Mouse (Mus musculus): ENCODE data around the gene Nae1. TPM values are rescaled to one million over a fixed set of nuclear protein-coding genes. Genes with fewer than 3 reads are reported as not detected.

The Nae1 gene
- polyA plus RNA-seq, 1 experiment, result 71.4 TPM

DNA sequence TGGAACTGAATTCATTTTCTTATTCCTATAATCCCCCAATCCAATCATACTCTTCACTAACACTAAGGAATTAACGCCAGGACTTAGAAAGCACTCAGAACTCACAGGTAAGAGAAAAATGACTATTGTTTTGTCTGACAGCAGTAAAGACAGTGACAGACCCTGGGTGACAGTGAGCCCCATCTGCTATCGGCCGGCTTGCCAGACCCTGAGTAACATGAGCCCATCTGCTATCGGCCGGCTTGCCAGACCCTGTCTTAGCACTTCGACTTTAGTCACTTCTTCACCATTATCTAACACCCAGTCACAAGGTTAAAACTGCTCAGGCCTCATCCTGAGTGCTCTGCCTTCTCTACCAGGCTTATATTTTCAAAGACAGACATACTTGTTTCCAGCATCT, 4.8 kb downstream of the Nae1 start:
- no peak for DNase-seq (ENCODE audit: low spot score)

DNA sequence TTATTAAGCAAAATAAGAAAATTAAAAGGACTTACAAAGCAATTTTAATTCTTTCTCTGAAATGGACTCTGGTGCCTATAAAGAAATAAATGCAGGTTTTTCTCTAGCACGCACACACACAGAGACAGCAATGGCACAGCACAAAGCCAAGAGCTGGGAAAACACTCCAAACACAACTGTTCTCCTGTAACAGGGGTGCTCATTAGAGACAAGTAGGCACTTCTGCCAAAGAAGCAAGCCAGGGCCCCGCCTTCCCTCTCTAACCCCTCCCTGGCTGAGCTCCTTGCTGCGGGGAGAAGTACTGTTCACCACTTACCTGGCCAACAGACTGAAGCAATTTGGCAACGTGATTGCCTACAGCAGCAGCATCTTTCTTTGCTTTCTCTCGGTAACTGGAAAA, 16.6 kb downstream of the Nae1 start:
- DNase-seq (ENCODE audit: low spot score), result no peak

DNA sequence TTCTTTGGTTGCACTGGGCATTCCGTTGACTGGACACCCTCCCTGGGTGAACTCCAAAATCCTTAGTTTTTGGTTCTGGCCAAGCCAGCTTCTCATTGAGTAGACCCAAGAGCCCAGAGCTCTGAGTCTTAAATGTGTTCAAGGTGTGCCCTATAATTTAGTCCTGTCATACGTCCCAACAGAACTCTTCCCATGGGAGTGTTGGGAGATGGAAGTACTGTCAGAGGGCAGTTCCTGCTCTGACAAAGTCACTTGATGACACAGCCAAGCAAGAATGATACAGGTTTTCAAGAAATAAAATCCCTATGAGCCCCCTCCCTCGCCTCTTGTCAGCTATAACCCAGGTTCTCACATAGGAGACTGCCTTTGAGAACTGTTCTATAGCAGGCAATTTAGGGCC, 24.3 kb downstream of the Nae1 start:
- DNase-seq (ENCODE audit: low spot score), result no peak

DNA sequence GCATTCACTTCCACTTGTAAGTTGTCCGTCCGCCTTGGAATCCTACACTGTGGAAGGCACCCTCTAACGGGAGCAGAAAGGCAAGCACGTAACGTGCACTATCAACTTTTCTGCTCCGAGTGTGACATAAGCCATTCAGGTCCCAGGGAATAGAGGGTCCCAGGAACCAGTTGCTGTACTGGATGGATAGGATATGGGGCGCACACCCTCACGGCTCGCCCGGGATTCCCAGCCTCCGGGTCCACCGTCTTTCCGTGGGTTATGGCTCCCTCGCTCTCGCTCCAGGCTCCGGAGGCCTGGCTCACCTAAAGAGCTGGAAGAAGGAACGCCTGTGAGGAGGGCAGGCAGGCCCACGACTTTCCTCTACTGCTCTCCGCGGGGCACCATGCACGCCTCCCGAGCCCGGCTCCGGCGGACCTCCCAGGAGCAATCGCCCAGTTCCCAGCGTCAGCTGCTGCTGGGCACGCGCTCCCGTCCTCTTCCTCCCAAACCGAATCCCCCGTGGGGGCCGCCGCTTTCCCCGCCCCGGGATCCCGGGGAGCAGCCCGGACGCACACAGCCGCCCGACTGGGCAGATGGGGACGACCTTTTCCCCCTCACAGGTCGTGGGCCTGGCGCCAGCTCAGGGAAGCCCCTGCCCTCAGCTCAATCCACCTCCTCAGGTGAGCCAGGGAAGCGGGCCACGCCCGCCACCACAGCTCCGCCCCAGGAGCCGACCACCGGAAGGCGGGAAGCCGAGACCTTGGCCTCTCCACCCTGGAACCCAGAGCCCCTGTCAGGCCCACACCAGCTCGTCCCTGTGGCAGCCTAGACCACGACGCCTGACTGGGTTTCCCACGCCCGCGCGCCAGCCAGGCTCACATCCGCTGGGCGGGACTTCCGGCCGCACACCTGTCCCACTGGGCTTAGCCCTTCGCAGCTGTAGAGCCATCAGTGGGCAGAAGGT, 25.1 kb downstream of the Nae1 start, which contains the start of gene Terb1:
TSS of gene Terb1 (minus strand) at position 850 of the 946 bp plus-strand sequence.
- peak; percentile 33 for DNase-seq (ENCODE audit: low spot score)

DNA sequence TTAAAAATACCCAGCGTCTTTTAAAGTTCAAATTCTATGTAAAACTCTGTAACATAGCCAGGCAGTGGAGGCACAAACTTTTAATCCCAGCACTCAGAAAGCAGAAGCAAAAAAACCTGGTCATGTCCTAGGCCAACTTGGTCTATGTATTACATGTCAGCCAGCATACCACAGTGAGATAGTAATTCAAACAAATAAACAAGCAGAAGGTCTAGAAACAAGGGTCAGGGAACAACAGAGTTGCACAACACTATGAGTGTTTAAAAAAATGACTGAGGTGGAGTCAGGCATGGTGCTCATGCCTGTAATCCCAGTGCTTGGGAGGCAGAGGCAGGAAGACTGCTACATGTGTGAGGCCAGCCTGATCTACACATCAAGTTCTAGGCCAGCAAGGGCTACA, 55.3 kb downstream of the Nae1 start:
- DNase-seq (ENCODE audit: low spot score), result no peak

DNA sequence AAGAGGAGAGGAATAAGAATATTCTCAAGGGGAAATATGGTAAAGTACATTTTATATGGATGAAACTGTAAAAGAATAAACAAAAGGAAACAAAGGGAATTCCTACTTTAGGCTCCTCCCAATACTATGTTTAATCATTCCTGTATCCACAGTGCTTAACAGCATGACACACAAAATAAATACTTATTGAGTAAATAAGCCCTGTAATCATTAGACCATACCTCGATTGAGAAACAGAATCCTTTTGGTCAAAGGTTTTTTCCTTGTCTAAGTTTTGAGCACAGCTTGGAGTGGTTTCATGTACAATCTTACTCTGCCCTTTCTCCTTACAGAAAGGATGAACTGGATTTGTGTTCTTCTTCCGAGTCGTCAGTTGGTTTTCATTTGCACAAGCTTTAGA, 62.0 kb downstream of the Nae1 start:
- no peak for DNase-seq (ENCODE audit: low spot score)

DNA sequence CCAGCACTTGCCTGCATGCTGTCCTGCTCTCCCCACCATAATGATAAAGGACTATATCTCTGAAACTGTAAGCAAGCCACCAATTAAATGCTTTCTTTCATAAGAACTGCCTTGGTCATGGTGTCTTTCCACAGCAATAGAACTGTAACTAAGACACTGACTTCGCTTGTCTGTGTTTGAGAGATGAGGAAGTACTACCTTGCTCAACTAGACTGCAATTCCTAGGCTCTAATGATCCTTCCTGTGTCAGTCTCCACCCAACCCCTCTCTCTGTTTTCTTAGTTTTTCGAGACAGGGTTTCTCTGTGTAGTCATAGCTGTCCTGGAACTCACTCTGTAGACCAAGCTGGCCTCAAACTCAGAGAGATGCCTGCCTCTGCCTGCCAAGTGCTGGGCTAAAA, 67.0 kb downstream of the Nae1 start:
- DNase-seq (ENCODE audit: low spot score), result no peak

Other genes starting within 250 kb of the Nae1 start
- not detected in 2 replicates for gene Cmtm2a, start 241.5 kb downstream of the Nae1 start, polyA plus RNA-seq (2012; rRNA removed)
- not detected in 2 replicates for gene Gm45711, start 224.6 kb downstream of the Nae1 start, polyA plus RNA-seq (2012; rRNA removed)
- gene Cmtm1, start 224.5 kb downstream of the Nae1 start, polyA plus RNA-seq (2012; rRNA removed), result not detected in 2 replicates
- gene Gm11020, start 213.1 kb downstream of the Nae1 start, polyA plus RNA-seq (2012; rRNA removed), result not detected in 2 replicates
- not detected in 2 replicates for gene Cmtm2b, start 212.4 kb downstream of the Nae1 start, polyA plus RNA-seq (2012; rRNA removed)
- gene Cmtm3, start 195.2 kb downstream of the Nae1 start, polyA plus RNA-seq (2012; rRNA removed), result 72.8 and 74.9 TPM in 2 replicates
- 31.4 and 32.1 TPM in 2 replicates for gene Cmtm4, start 138.8 kb downstream of the Nae1 start, polyA plus RNA-seq (2012; rRNA removed)
- gene Dync1li2, start 91.6 kb downstream of the Nae1 start, polyA plus RNA-seq (2012; rRNA removed), result 79.6 and 85.8 TPM in 2 replicates
- gene Terb1, start 24.7 kb downstream of the Nae1 start, polyA plus RNA-seq (2012; rRNA removed), result 0.47 and 0.54 TPM in 2 replicates
- 3.5 and 4.7 TPM in 2 replicates for gene Car7, start 52 bp upstream of the Nae1 start, polyA plus RNA-seq (2012; rRNA removed)
- 6.1 and 7.2 TPM in 2 replicates for gene Pdp2, start 56.8 kb upstream of the Nae1 start, polyA plus RNA-seq (2012; rRNA removed)
- not detected in 2 replicates for gene Cdh16, start 89.8 kb upstream of the Nae1 start, polyA plus RNA-seq (2012; rRNA removed)
- gene Rrad, start 96.7 kb upstream of the Nae1 start, polyA plus RNA-seq (2012; rRNA removed), result 10.3 and 13.4 TPM in 2 replicates
- gene Ciao2b, start 107.3 kb upstream of the Nae1 start, polyA plus RNA-seq (2012; rRNA removed), result 53.2 and 69.5 TPM in 2 replicates
- gene Ces2a, start 199.4 kb upstream of the Nae1 start, polyA plus RNA-seq (2012; rRNA removed), result 0.09 and 0.11 TPM in 2 replicates